Mouse (Mus musculus) CH12.LX (cell line): ENCODE data around the gene St6gal1. TPM values are rescaled to one million over a fixed set of nuclear protein-coding genes. Genes with fewer than 3 reads are reported as not detected.

Source experiments
- DNase-seq: peaks from one replicate; pipeline ENCODE4 v3.0.0-alpha.2; 2013; ENCODE audit errors: extremely low read depth
- H3K27ac ChIP-seq: 2 replicates; pipeline ENCODE4 v1.5.1; 2012; ENCODE audit warnings: low read depth, mild to moderate bottlenecking, control low read depth, moderate library complexity; ENCODE audit not compliant: insufficient read depth
- H3K27me3 ChIP-seq: replicated peaks from 2 replicates; pipeline ENCODE3; 2012; ENCODE audit warnings: inconsistent platforms
- H3K36me3 ChIP-seq, 2 experiments: replicated peaks in 1 of 2; 2 replicates each; pipeline versions ENCODE3 to v1.6.1; 2012; ENCODE audit warnings: inconsistent platforms in 1 of 2, low read length in 1 of 2, mild to moderate bottlenecking in 1 of 2, mixed read lengths in 1 of 2, moderate library complexity in 1 of 2; ENCODE audit not compliant: control insufficient read depth in 1 of 2, insufficient read depth in 1 of 2
- H3K4me1 ChIP-seq, 2 experiments: 2 replicates each; pipeline ENCODE4 v1.6.1; 2012; ENCODE audit warnings: inconsistent platforms in 1 of 2, moderate library complexity in 1 of 2; ENCODE audit not compliant: insufficient read depth in 2 of 2, control insufficient read depth in 1 of 2
- H3K4me2 ChIP-seq: 2 replicates; pipeline ENCODE4 v1.6.1; 2012; ENCODE audit warnings: low read depth, mild to moderate bottlenecking, control low read depth; ENCODE audit not compliant: poor library complexity, insufficient read depth, severe bottlenecking
- H3K4me3 ChIP-seq, 3 experiments: fragments of 150-350 bp in 1 of 3; sonication (generic) in 1 of 3; replicated peaks in 1 of 3; 2 replicates each; pipeline versions ENCODE3 to v1.5.1; 2011 to 2012; ENCODE audit warnings: low read depth in 2 of 3, low read length in 2 of 3, mild to moderate bottlenecking in 2 of 3, moderate library complexity in 2 of 3, control low read depth in 1 of 3, improper control_type of control experiment in 1 of 3, inconsistent platforms in 1 of 3, mixed read lengths in 1 of 3; ENCODE audit not compliant: poor library complexity in 1 of 3
- H3K79me2 ChIP-seq: replicated peaks from 2 replicates; pipeline ENCODE4 v1.6.1; 2012; ENCODE audit warnings: mild to moderate bottlenecking, moderate library complexity; ENCODE audit not compliant: control insufficient read depth, poor library complexity, insufficient read depth, severe bottlenecking; ENCODE audit errors: extremely low read depth
- H3K9ac ChIP-seq: 2 replicates; pipeline ENCODE4 v1.6.1; 2012; ENCODE audit warnings: low read depth, mild to moderate bottlenecking, control low read depth, moderate library complexity; ENCODE audit not compliant: insufficient read depth
- H3K9me3 ChIP-seq: replicated peaks from 2 replicates; pipeline ENCODE3; 2012; ENCODE audit warnings: low read length, inconsistent platforms, mixed read lengths
- CHD1 ChIP-seq: IDR thresholded peaks from 2 replicates; pipeline ENCODE4 v1.6.1; 2012; ENCODE audit warnings: low read depth, low read length, improper control_type of control experiment, inconsistent platforms
- CHD2 ChIP-seq: IDR thresholded peaks from 2 replicates; pipeline ENCODE4 v1.6.1; 2011; ENCODE audit warnings: low read length, improper control_type of control experiment
- CTCF ChIP-seq, 2 experiments: IDR thresholded peaks in 1 of 2; conservative IDR thresholded peaks in 1 of 2; 2 replicates each; pipeline ENCODE4 v1.5.1; 2011 to 2012; ENCODE audit warnings: low read depth in 2 of 2, low read length in 2 of 2, improper control_type of control experiment in 1 of 2, inconsistent platforms in 1 of 2, mild to moderate bottlenecking in 1 of 2, moderate library complexity in 1 of 2
- E2F4 ChIP-seq: IDR thresholded peaks from 2 replicates; pipeline ENCODE4 v1.6.1; 2011; ENCODE audit warnings: low read depth, low read length, improper control_type of control experiment; ENCODE audit not compliant: insufficient replicate concordance
- ELF1 ChIP-seq: IDR thresholded peaks from 2 replicates; pipeline ENCODE4 v1.6.1; 2014; ENCODE audit warnings: low read depth, mild to moderate bottlenecking, inconsistent platforms, low read length, improper control_type of control experiment
- EP300 ChIP-seq: IDR thresholded peaks from 2 replicates; pipeline ENCODE4 v1.6.1; 2011; ENCODE audit warnings: low read length, improper control_type of control experiment
- ETS1 ChIP-seq: conservative IDR thresholded peaks from 2 replicates; pipeline ENCODE4 v1.6.1; 2012; ENCODE audit warnings: low read depth, mild to moderate bottlenecking, inconsistent platforms, low read length, improper control_type of control experiment, moderate library complexity
- GABPA ChIP-seq: IDR thresholded peaks from 2 replicates; pipeline ENCODE4 v1.6.1; 2012; ENCODE audit warnings: low read depth, low read length, improper control_type of control experiment, inconsistent platforms; ENCODE audit not compliant: insufficient replicate concordance
- HCFC1 ChIP-seq: IDR thresholded peaks from 2 replicates; pipeline ENCODE4 v1.6.1; 2012; ENCODE audit warnings: low read depth, mild to moderate bottlenecking, inconsistent platforms, low read length, improper control_type of control experiment
- IRF4 ChIP-seq: IDR thresholded peaks from 2 replicates; pipeline ENCODE4 v1.6.1; 2014; ENCODE audit warnings: low read depth, mild to moderate bottlenecking, inconsistent platforms, low read length, improper control_type of control experiment
- JUN ChIP-seq: IDR thresholded peaks from 2 replicates; pipeline ENCODE4 v1.6.1; 2011; ENCODE audit warnings: low read depth, mild to moderate bottlenecking, low read length, improper control_type of control experiment, moderate library complexity; ENCODE audit not compliant: insufficient read depth
- JUND ChIP-seq: conservative IDR thresholded peaks from 2 replicates; pipeline ENCODE4 v1.6.1; 2011; ENCODE audit warnings: low read depth, low read length, improper control_type of control experiment
- KAT2A ChIP-seq: IDR thresholded peaks from 2 replicates; pipeline ENCODE4 v1.6.1; 2012; ENCODE audit warnings: low read length, improper control_type of control experiment, inconsistent platforms; ENCODE audit not compliant: insufficient replicate concordance
- MAX ChIP-seq: IDR thresholded peaks from 2 replicates; pipeline ENCODE4 v1.6.1; 2011; ENCODE audit warnings: low read length, improper control_type of control experiment
- MEF2A ChIP-seq: IDR thresholded peaks from 2 replicates; pipeline ENCODE4 v1.6.1; 2014; ENCODE audit warnings: low read depth, mild to moderate bottlenecking, inconsistent platforms, low read length, improper control_type of control experiment, borderline replicate concordance
- MXI1 ChIP-seq: IDR thresholded peaks from 2 replicates; pipeline ENCODE4 v1.6.1; 2011; ENCODE audit warnings: mild to moderate bottlenecking, low read depth, low read length, improper control_type of control experiment
- MYC ChIP-seq: IDR thresholded peaks from 2 replicates; pipeline ENCODE4 v1.6.1; 2011; ENCODE audit warnings: low read depth, mild to moderate bottlenecking, improper control_type of control experiment, low read length
- NELFE ChIP-seq: IDR thresholded peaks from 2 replicates; pipeline ENCODE4 v1.6.1; 2011; ENCODE audit warnings: low read depth, low read length, improper control_type of control experiment
- NRF1 ChIP-seq: IDR thresholded peaks from 2 replicates; pipeline ENCODE4 v1.6.1; 2014; ENCODE audit warnings: low read depth, mild to moderate bottlenecking, inconsistent platforms, low read length, improper control_type of control experiment, moderate library complexity
- PAX5 ChIP-seq: IDR thresholded peaks from 2 replicates; pipeline ENCODE4 v1.6.1; 2012; ENCODE audit warnings: low read length, inconsistent platforms, mixed read lengths
- POLR2A ChIP-seq: IDR thresholded peaks from 2 replicates; pipeline ENCODE4 v1.6.1; 2011; ENCODE audit warnings: low read depth, mild to moderate bottlenecking, improper control_type of control experiment, low read length
- POLR2AphosphoS2 ChIP-seq: IDR thresholded peaks from 2 replicates; pipeline ENCODE4 v1.6.1; 2011; ENCODE audit warnings: low read depth, low read length, improper control_type of control experiment
- RAD21 ChIP-seq: IDR thresholded peaks from 2 replicates; pipeline ENCODE4 v1.6.1; 2011; ENCODE audit warnings: low read depth, mild to moderate bottlenecking, low read length, improper control_type of control experiment, moderate library complexity
- RCOR1 ChIP-seq: conservative IDR thresholded peaks from 2 replicates; pipeline ENCODE4 v1.6.1; 2012; ENCODE audit warnings: low read depth, mild to moderate bottlenecking, inconsistent platforms, low read length, improper control_type of control experiment
- SIN3A ChIP-seq: IDR thresholded peaks from 2 replicates; pipeline ENCODE4 v1.6.1; 2012; ENCODE audit warnings: low read length, improper control_type of control experiment, inconsistent platforms
- SMC3 ChIP-seq: IDR thresholded peaks from 2 replicates; pipeline ENCODE4 v1.6.1; 2011; ENCODE audit warnings: low read depth, low read length, improper control_type of control experiment
- TBP ChIP-seq: conservative IDR thresholded peaks from 2 replicates; pipeline ENCODE4 v1.6.1; 2011; ENCODE audit warnings: low read depth, low read length, improper control_type of control experiment
- TCF12 ChIP-seq: IDR thresholded peaks from 2 replicates; pipeline ENCODE4 v1.6.1; 2014; ENCODE audit warnings: low read depth, mild to moderate bottlenecking, inconsistent platforms, low read length, improper control_type of control experiment
- UBTF ChIP-seq: IDR thresholded peaks from 2 replicates; pipeline ENCODE4 v1.6.1; 2012; ENCODE audit warnings: low read depth, mild to moderate bottlenecking, inconsistent platforms, low read length, improper control_type of control experiment, moderate library complexity
- USF1 ChIP-seq: IDR thresholded peaks from 2 replicates; pipeline ENCODE4 v1.6.1; 2014; ENCODE audit warnings: low read depth, mild to moderate bottlenecking, inconsistent platforms, low read length, improper control_type of control experiment
- ZC3H11A ChIP-seq: IDR thresholded peaks from 2 replicates; pipeline ENCODE4 v1.6.1; 2012; ENCODE audit warnings: low read depth, mild to moderate bottlenecking, inconsistent platforms, low read length, improper control_type of control experiment
- ZMIZ1 ChIP-seq: IDR thresholded peaks from 2 replicates; pipeline ENCODE4 v1.6.1; 2012; ENCODE audit warnings: low read depth, mild to moderate bottlenecking, inconsistent platforms, low read length, improper control_type of control experiment
- ZNF384 ChIP-seq: IDR thresholded peaks from 2 replicates; pipeline ENCODE4 v1.6.1; 2012; ENCODE audit warnings: low read depth, low read length, improper control_type of control experiment, inconsistent platforms
- dilution Hi-C: fragments of 300-500 bp; cut with MboI; formaldehyde crosslinking; loops from 2 replicates; pipeline ENCODE4 v1.14.3; 2020; ENCODE audit warnings: low sequenced_read_pairs; ENCODE audit not compliant: extremely low pct_unique_long_range_greater_than_20kb, extremely low pct_ligation_motif_present
- in situ Hi-C: fragments of 300-500 bp; cut with MboI; formaldehyde crosslinking; loops from 3 replicates; pipeline ENCODE4 v1.14.3; 2019; ENCODE audit warnings: low sequenced_read_pairs, low pct_ligation_motif_present, low pct_unique_long_range_greater_than_20kb, mixed read lengths
- polyA plus RNA-seq: library from polyadenylated mRNA; unstranded; fragments of >175 nt; gene quantifications from 2 replicates; pipeline ENCODE4 v1.2.1, GENCODE M21; 2012; ENCODE audit warnings: low read depth; ENCODE audit not compliant: insufficient read length
- total RNA-seq, 2 experiments: library from RNA; depleted of rRNA; stranded (reverse); fragments of 300-350 nt in 1 of 2; fragments of >200 nt in 1 of 2; gene quantifications; 2 replicates each; pipeline ENCODE4 v1.2.3; 2012 to 2014

St6gal1 gene
- total and polyA plus RNA-seq, 3 experiments: 64.5 to 168 (median 67.8) TPM

DNA sequence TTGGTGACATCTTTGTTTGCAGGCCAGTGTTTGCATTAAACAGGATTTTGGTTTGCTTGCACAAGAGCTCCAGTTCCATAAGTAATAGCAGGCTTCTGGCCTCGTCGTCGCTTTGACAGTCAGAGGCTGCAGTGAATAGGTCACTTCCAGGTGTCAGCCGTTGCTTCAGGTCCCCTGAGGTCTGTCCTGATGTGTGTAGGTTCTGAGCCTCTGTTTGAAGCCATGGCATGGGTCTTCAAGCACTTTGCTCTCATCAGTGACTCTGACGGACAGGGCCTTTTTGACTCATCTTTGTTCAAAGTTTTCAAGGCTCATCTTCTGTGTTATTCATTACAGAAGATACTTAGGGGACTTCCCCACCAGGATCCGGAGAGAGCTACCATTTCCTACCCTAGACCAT, 49.5 kb downstream of the St6gal1 start (continued):
- TF ChIP-seq MAX: no peak
- peak; percentile 88 for TF ChIP-seq ETS1
- TF ChIP-seq POLR2A: 0 out of 2 replicates have a peak, but pooled peaks have one; percentile 22
- no peak; the same call in 1 of the 2 replicates for TF ChIP-seq HCFC1
- TF ChIP-seq MYC: no peak
- no peak for TF ChIP-seq POLR2AphosphoS2
- 0 out of 2 replicates have a peak, but pooled peaks have one; percentile 16 for TF ChIP-seq MXI1
- TF ChIP-seq UBTF: no peak
- TF ChIP-seq ZC3H11A: no peak
- TF ChIP-seq USF1: no peak
- no peak for TF ChIP-seq PAX5
- TF ChIP-seq RAD21: peak; percentile 13
- TF ChIP-seq TBP: 0 out of 2 replicates have a peak, but pooled peaks have one; percentile 67

DNA sequence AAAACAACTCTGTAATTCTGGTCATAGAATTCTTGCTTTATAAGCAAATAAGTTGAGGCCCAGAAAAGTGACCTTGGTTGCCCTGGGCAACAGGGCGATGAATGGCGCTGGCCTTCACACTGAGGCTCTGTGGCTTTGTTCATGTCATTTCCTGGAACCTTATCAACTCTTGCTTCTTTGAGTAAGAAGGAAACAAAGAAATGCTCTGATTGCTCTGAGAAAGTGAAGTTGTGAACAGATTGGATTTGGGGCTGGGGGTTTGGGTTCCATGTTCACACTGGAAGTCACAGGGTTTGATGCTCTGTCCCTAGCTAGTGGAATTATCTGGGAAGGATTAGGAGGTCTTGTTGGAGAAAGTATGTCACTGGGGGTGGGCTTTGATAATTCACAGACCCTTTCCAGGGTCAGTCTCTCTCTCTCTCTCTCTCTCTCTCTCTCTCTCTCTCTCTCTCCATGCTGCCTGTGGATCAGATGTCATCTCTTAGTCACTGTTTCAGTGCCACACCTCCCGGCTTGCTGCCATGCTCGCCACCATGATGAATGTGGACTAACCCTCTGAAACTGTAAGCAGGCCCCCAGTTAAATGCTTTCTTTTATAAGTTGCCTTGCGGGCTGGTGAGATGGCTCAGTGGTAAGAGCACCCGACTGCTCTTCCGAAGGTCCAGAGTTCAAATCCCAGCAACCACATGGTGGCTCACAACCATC, 50.2 kb downstream of the St6gal1 start:
- peaks cover 0 to 7% of the 10 kb centered on the region in 2 experiments for H3K36me3 ChIP-seq
- H3K9me3 ChIP-seq: no peaks in the 10 kb centered on the region
- dilution Hi-C loops: no loop called here
- H3K9ac ChIP-seq: peak overlapping the region; percentile 37; the same call in 1 of the 2 replicates
- H3K4me1 ChIP-seq: peaks cover 44 to 73% of the 10 kb centered on the region in 2 experiments
- in situ Hi-C loops: loop anchor here (5.0 kb wide), 1 partner anchor 47 kb away; no protein-coding TSS in a partner anchor
- peak overlapping the region; percentile 93 for H3K27ac ChIP-seq
- no peaks in the 10 kb centered on the region for H3K79me2 ChIP-seq
- no peaks in the 10 kb centered on the region for H3K27me3 ChIP-seq
- H3K4me3 ChIP-seq: no peak overlapping the region
- DNase-seq: peak; percentile 91
- H3K4me2 ChIP-seq: peak overlapping the region; percentile 70
- TF ChIP-seq GABPA: no peak
- TF ChIP-seq IRF4: peak; percentile 70
- TF ChIP-seq NELFE: no peak
- no peak for TF ChIP-seq PAX5
- TF ChIP-seq MAX: no peak; the same call in 1 of the 2 replicates
- TF ChIP-seq SIN3A: no peak; the same call in 1 of the 2 replicates
- no peak for TF ChIP-seq USF1
- TF ChIP-seq CHD1: peak; percentile 35; the same call in 1 of the 2 replicates
- peak; percentile 74; the same call in 1 of the 2 replicates for TF ChIP-seq RCOR1
- no peak for TF ChIP-seq ZNF384
- peak; percentile 55 for TF ChIP-seq MXI1
- no peak for TF ChIP-seq TBP
- no peak for TF ChIP-seq UBTF
- TF ChIP-seq MYC: peak; percentile 56; the same call in 1 of the 2 replicates
- TF ChIP-seq MEF2A: 0 out of 2 replicates have a peak, but pooled peaks have one; percentile 31
- TF ChIP-seq KAT2A: no peak
- no peak for TF ChIP-seq RAD21
- TF ChIP-seq CTCF (conservative IDR thresholded peaks at IDR 0.05 in 1 of 2, IDR thresholded peaks at IDR 0.05 in 1 of 2; ENCODE audit: low read depth in 2 of 2, low read length in 2 of 2): no peak
- no peak; the same call in 1 of the 2 replicates for TF ChIP-seq EP300
- TF ChIP-seq HCFC1: no peak
- TF ChIP-seq SMC3: no peak; the same call in 1 of the 2 replicates
- TF ChIP-seq JUN: peak; percentile 14; the same call in 1 of the 2 replicates
- TF ChIP-seq ETS1: peak; percentile 48; the same call in 1 of the 2 replicates
- TF ChIP-seq JUND: peak; percentile 58
- no peak for TF ChIP-seq E2F4
- no peak for TF ChIP-seq ZC3H11A
- no peak; the same call in 1 of the 2 replicates for TF ChIP-seq CHD2
- TF ChIP-seq ZMIZ1: no peak
- no peak for TF ChIP-seq TCF12
- TF ChIP-seq NRF1: no peak
- peak; percentile 10; the same call in 1 of the 2 replicates for TF ChIP-seq ELF1
